Mouse (Mus musculus): ENCODE measurements at regions not wholly inside any gene's neighbourhood (a gene's known extent, or its start where the extent isn't known, plus 50 kb on each side); places are given as distances from the start of the nearest gene placed in this dataset.

GRCm38 (mm10) chr9:77845664-77846290 is 71.4 kb upstream of the Elovl5 start:
- peak; percentile 25 for DNase-seq (ENCODE audit: low read depth, low spot score)

GRCm38 (mm10) chr9:77848580-77848979 is 68.6 kb upstream of the Elovl5 start:
- no peak for DNase-seq (ENCODE audit: low read depth, low spot score)

GRCm38 (mm10) chr9:77849343-77849742 is 67.8 kb upstream of the Elovl5 start:
- peak; percentile 74 for DNase-seq (ENCODE audit: low read depth, low spot score)

GRCm38 (mm10) chr9:77851336-77851735 is 65.8 kb upstream of the Elovl5 start:
- no peak for DNase-seq (ENCODE audit: low read depth, low spot score)

GRCm38 (mm10) chr9:77857091-77858058 is 59.8 kb upstream of the Elovl5 start:
- DNase-seq (ENCODE audit: low read depth, low spot score): peak; percentile 16

- DNase-seq (ENCODE audit: low read depth, low spot score): no peak
Measured at GRCm38 (mm10) chr9:77858127-77858794, 58.9 kb upstream of the Elovl5 start.
